In the genomic region with DNA sequence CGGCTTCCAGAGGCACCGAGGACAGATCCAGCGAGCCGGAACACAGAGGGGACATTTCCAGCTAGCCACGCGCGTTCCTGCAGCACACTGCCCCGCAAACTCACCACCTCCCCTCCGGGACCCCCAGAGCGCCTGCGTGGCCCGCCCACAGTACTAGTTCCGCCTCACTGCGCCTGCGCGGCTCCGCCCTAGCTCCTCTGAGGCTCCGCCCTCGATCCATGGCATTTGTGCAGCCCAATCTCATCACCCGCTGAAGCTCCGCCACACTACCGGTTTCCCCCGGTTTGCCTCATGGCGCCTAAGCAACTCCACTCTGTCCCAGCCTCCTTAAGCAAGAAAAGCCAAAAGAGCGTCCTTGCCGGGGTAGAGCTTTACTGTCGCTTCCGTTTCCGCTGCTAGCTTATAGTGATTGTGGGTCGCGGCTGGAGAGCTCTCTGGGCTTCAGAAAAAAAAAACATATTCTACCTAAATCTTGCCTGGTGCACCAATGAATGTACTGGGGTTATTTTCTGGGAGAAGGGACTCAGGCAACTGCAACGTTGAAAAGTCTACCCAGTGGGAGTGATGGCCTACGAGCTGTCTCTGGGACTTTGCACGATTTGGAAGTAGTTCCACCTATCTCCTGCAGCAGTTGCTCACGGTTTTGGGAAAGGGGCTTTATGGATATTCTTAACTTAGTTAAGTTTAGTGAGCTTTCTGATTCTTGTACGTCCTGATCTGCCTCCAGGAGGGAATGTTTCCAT, we compare ENCODE assay signal across 7 mouse cellular contexts. TPM values are rescaled to one million over a fixed set of nuclear protein-coding genes. Genes with fewer than 3 reads are reported as not detected.
A peak's percentile ranks its signal among the peaks of the same experiment; 100 is the strongest.
DNase-seq lines count a peak whose midpoint lies in the region; ATAC-seq lines count a peak whose summit lies in the region.

A gene (minus strand): TSS at position 163 of the 743 bp plus-strand sequence.

- 2% methylated on average over 36 of the region's 36 CpGs for WGBS in intestine, embryonic 16.5 days
- 4% methylated on average over 36 of the region's 36 CpGs for whole genome bisulfite sequencing in midbrain, embryonic 11.5 days

- peak within 1 kb of the TSS; percentile 93 for H3K27ac ChIP-seq in intestine, embryonic 16.5 days (ENCODE audit: low read length)
- peak within 1 kb of the TSS; percentile 63; the same call in 1 of the 2 replicates for H3K27ac ChIP-seq in midbrain, embryonic 11.5 days (ENCODE audit: low read depth, low read length)

- no peaks in the 10 kb centered on the region for H3K36me3 ChIP-seq in intestine, embryonic 16.5 days (ENCODE audit: control insufficient read depth, insufficient read depth, low read length)
- no peaks in the 10 kb centered on the region for H3K36me3 ChIP-seq in midbrain, embryonic 11.5 days (ENCODE audit: control insufficient read depth, insufficient read depth, low read length)

- peak; percentile 99 for DNase-seq in adrenal gland, adult 2 months
- peak; percentile 95 for DNase-seq in embryo, embryonic 11.5 days (ENCODE audit: low read depth, low spot score)
- peak; percentile 99 for DNase-seq in gastrocnemius, postnatal 4 days (ENCODE audit: low spot score in 2 of 2)
- peak; percentile 99 for DNase-seq in left cerebral cortex, postnatal 36 days (ENCODE audit: low spot score in 2 of 2)
- peak; percentile 100 for DNase-seq in midbrain, embryonic 11.5 days (ENCODE audit: low spot score, missing footprints)
- DNase-seq in skeletal muscle tissue, adult 2 months (ENCODE audit: low read depth, low spot score), result peak; percentile 98

- intact Hi-C loops in left cerebral cortex, postnatal 36 days (cut with DNase I), result loop anchor here (2.0 kb wide), 1 partner anchor 47 kb away; a partner anchor contains a TSS

- H3K4me3 ChIP-seq in intestine, embryonic 16.5 days (ENCODE audit: low read length), result peak within 1 kb of the TSS; percentile 82
- peak within 1 kb of the TSS; percentile 75 for H3K4me3 ChIP-seq in midbrain, embryonic 11.5 days (ENCODE audit: low read depth, low read length)

- peak within 1 kb of the TSS; percentile 90 for H3K9ac ChIP-seq in intestine, embryonic 16.5 days (ENCODE audit: low read depth, low read length)
- peak within 1 kb of the TSS; percentile 74 for H3K9ac ChIP-seq in midbrain, embryonic 11.5 days (ENCODE audit: low read length)

- no peaks in the 10 kb centered on the region for H3K27me3 ChIP-seq in intestine, embryonic 16.5 days (replicated peaks; ENCODE audit: control insufficient read depth, insufficient read depth, low read length)
- no peaks in the 10 kb centered on the region for H3K27me3 ChIP-seq in midbrain, embryonic 11.5 days (ENCODE audit: control insufficient read depth, insufficient read depth, low read length)

- H3K9me3 ChIP-seq in intestine, embryonic 16.5 days (ENCODE audit: control insufficient read depth, low read length), result no peaks in the 10 kb centered on the region
- H3K9me3 ChIP-seq in midbrain, embryonic 11.5 days (ENCODE audit: control insufficient read depth, low read length), result no peaks in the 10 kb centered on the region

- H3K4me2 ChIP-seq in intestine, embryonic 16.5 days (ENCODE audit: low read depth, low read length), result peak within 1 kb of the TSS; percentile 80
- peak within 1 kb of the TSS; percentile 91 for H3K4me2 ChIP-seq in midbrain, embryonic 11.5 days

- peak; percentile 91 for ATAC-seq in intestine, embryonic 16.5 days
- peak; percentile 96 for ATAC-seq in midbrain, embryonic 11.5 days (ENCODE audit: low FRiP score)

- peaks cover 10% of the 10 kb centered on the region for H3K4me1 ChIP-seq in intestine, embryonic 16.5 days (ENCODE audit: control insufficient read depth, insufficient read depth, low read length)
- peaks cover 4% of the 10 kb centered on the region; the same call in 1 of the 2 replicates for H3K4me1 ChIP-seq in midbrain, embryonic 11.5 days (ENCODE audit: control insufficient read depth, insufficient read depth, low read length)

RNA-seq across cellular contexts. Expression of the gene that starts here (rescaled TPM):
- 10 to 100 TPM; 22.5 to 23.5 TPM for total RNA-seq in adrenal gland, adult 2 months (2021)
- 55.7 and 56.0 TPM in 2 replicates for polyA plus RNA-seq in adrenal gland, adult 2 months (2012; rRNA removed)
- 10 to 100 TPM; 27.1 to 31.0 TPM for total RNA-seq in gastrocnemius, postnatal 4 days (2021)
- polyA plus RNA-seq in intestine, embryonic 16.5 days (2015; fragmentation: Nextera tagmentation; extraction: Ambion mirVana), result 58.2 and 62.2 TPM in 2 replicates
- total RNA-seq in left cerebral cortex, postnatal 36 days (2021), result 10 to 100 TPM; 21.3 TPM
- polyA plus RNA-seq in midbrain, embryonic 11.5 days (2014; fragmentation: Nextera tagmentation; extraction: Ambion mirVana), result 18.1 and 21.8 TPM in 2 replicates

Comparison
In these comparisons a context has a peak if more than half of its experiments do, and no peak if none do; other contexts are left out.
1. Peak in every context shown above with its lines: DNase-seq, ATAC-seq, H3K4me3 ChIP-seq and H3K27ac ChIP-seq.